Mouse (Mus musculus): Measurements from ENCODE around the gene Clstn2.

DNA sequence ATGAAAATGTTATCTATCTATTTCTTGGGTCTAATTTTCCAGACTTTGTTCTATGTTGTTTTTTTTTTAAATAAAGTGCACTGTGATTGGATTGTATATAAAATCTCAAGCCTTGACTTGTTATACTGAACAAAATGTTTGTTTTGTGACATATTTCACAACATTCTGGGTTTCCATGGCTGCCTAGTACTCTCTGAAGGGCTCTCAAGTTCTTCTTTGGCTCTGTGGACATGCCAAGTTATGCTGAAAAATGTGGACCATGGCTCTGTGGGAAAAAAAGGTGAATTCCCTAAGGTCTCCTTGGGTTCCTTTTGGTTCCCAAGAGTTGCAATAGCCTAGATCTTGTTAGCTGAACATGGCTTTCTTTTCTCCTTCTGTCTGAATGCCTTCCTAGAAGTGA is 353.1 kb downstream of the Clstn2 start:
- TF ChIP-seq CTCF (IDR thresholded peaks at IDR 0.05; ENCODE audit: low read depth, low read length) (no peak), POLR2A (IDR thresholded peaks at IDR 0.05; ENCODE audit: borderline replicate concordance, low read depth, low read length) (no peak)
